Mouse (Mus musculus) intestine, embryonic 14.5 days (tissue): ENCODE results near the gene Ppp1cc. TPM values are rescaled to one million over a fixed set of nuclear protein-coding genes. Genes with fewer than 3 reads are reported as not detected.
"Not testable (repeated sequence)": the region's sequence is repeated elsewhere in the genome, so short reads cannot be mapped to it uniquely, and the experiment has no call there.

ENCODE experiments used
- ATAC-seq: fragments of 200-750 bp; cut with Nextera tagmentation; replicated peaks from 2 replicates; pipeline ENCODE4 v1.8.0; 2017; ENCODE audit warnings: low read depth, moderate number of reproducible peaks, moderate TSS enrichment, moderate library complexity; ENCODE audit not compliant: low FRiP score, low TSS enrichment
- DNase-seq: peaks from one replicate; pipeline ENCODE4 v3.0.0-alpha.2; 2018; ENCODE audit warnings: low spot score
- H3K27ac ChIP-seq: fragments of 300-500 bp; sonication (generic); 2 replicates; pipeline ENCODE4 v1.5.1; 2014; ENCODE audit warnings: low read depth, mild to moderate bottlenecking, control low read depth
- H3K27me3 ChIP-seq: fragments of 300-500 bp; sonication (generic); replicated peaks from 2 replicates; pipeline ENCODE4 v1.6.1; 2014; ENCODE audit warnings: low read length, control low read depth; ENCODE audit not compliant: control insufficient read depth, insufficient read depth
- H3K36me3 ChIP-seq: fragments of 300-500 bp; sonication (generic); 2 replicates; pipeline ENCODE4 v1.6.1; 2014; ENCODE audit warnings: low read length, control low read depth; ENCODE audit not compliant: control insufficient read depth, insufficient read depth
- H3K4me1 ChIP-seq: fragments of 300-500 bp; sonication (generic); replicated peaks from 2 replicates; pipeline ENCODE4 v1.6.1; 2014; ENCODE audit warnings: low read length, control low read depth, mixed read lengths; ENCODE audit not compliant: control insufficient read depth, insufficient read depth
- H3K4me2 ChIP-seq: fragments of 300-500 bp; sonication (generic); 2 replicates; pipeline ENCODE4 v1.6.1; 2014; ENCODE audit warnings: low read length
- H3K4me3 ChIP-seq: fragments of 300-500 bp; sonication (generic); 2 replicates; pipeline ENCODE4 v1.5.1; 2014; ENCODE audit warnings: low read depth, low read length, control low read depth, mixed read lengths
- H3K9ac ChIP-seq: fragments of 300-500 bp; sonication (generic); 2 replicates; pipeline ENCODE4 v1.6.1; 2014; ENCODE audit warnings: mild to moderate bottlenecking, low read length
- H3K9me3 ChIP-seq: fragments of 300-500 bp; sonication (generic); 2 replicates; pipeline ENCODE4 v1.6.1; 2016; ENCODE audit warnings: low read length, control low read depth; ENCODE audit not compliant: control insufficient read depth
- WGBS: fragments of 180-500 bp; shearing (Covaris S2); extraction: QIAGEN DNeasy Blood & Tissue Kit; methylation state at CpG from one replicate; pipeline ENCODE4 v1.1.7; 2014; 5-methylcytosine and 5-hydroxymethylcytosine counted together
- polyA plus RNA-seq: library from polyadenylated mRNA; unstranded; fragments of >200 nt; fragmentation: Nextera tagmentation; extraction: Ambion mirVana; gene quantifications from 2 replicates; pipeline ENCODE4 v1.2.1, GENCODE M21; 2014

The Ppp1cc gene
- polyA plus RNA-seq, 1 experiment from 2014 or later = 259 TPM

- peak; percentile 82 for ATAC-seq
- peak overlapping the region; percentile 61 for H3K4me2 ChIP-seq
- peaks cover 7% of the 10 kb centered on the region; the same call in 1 of the 2 replicates for H3K4me1 ChIP-seq
- H3K36me3 ChIP-seq = no peaks in the 10 kb centered on the region
- peak; percentile 82 for DNase-seq
- 5% methylated on average over 20 of the region's 21 CpGs for WGBS
- peak overlapping the region; percentile 42 for H3K9ac ChIP-seq
- peak overlapping the region; percentile 47; the same call in 1 of the 2 replicates for H3K27ac ChIP-seq
- no peaks in the 10 kb centered on the region for H3K27me3 ChIP-seq
- H3K9me3 ChIP-seq = no peaks in the 10 kb centered on the region
- peak overlapping the region; percentile 34 for H3K4me3 ChIP-seq
Observed at GRCm38 (mm10) chr5:122209591-122210368, 51.7 kb downstream of the Ppp1cc start.

- Histone ChIP-seq H3K36me3 (no peaks in the 10 kb centered on the region), H3K27me3 (no peaks in the 10 kb centered on the region), H3K9me3 (no peaks in the 10 kb centered on the region), H3K4me2 (no peak overlapping the region), H3K4me1 (peaks cover 7% of the 10 kb centered on the region; the same call in 1 of the 2 replicates), H3K9ac (no peak overlapping the region), H3K27ac (no peak overlapping the region), H3K4me3 (no peak overlapping the region)
- ATAC-seq (no peak), DNase-seq (no peak)
- WGBS = 89% methylated on average over 8 of the region's 8 CpGs
Observed at GRCm38 (mm10) chr5:122210890-122211289, 52.8 kb downstream of the Ppp1cc start.

GRCm38 (mm10) chr5:122212125-122212524 lies 54.0 kb downstream of the Ppp1cc start:
- Histone ChIP-seq H3K4me2 (no peak overlapping the region), H3K9me3 (no peaks in the 10 kb centered on the region), H3K27me3 (no peaks in the 10 kb centered on the region), H3K27ac (no peak overlapping the region), H3K4me3 (no peak overlapping the region), H3K9ac (no peak overlapping the region), H3K4me1 (peaks cover 7% of the 10 kb centered on the region; the same call in 1 of the 2 replicates), H3K36me3 (peaks cover 3% of the 10 kb centered on the region; the same call in 1 of the 2 replicates)
- DNase-seq (no peak), ATAC-seq (no peak)
- 87% methylated on average over 8 of the region's 8 CpGs for WGBS

GRCm38 (mm10) chr5:122212820-122213219 lies 54.7 kb downstream of the Ppp1cc start:
- H3K9me3 ChIP-seq, H3K4me3 ChIP-seq, H3K27ac ChIP-seq, DNase-seq, H3K27me3 ChIP-seq, H3K9ac ChIP-seq, H3K4me1 ChIP-seq, ATAC-seq, H3K36me3 ChIP-seq, H3K4me2 ChIP-seq: not testable (repeated sequence)
- 96% methylated on average over 1 of the region's 1 CpGs for WGBS

GRCm38 (mm10) chr5:122213861-122214260 lies 55.8 kb downstream of the Ppp1cc start:
- H3K4me1 ChIP-seq = peaks cover 6% of the 10 kb centered on the region; the same call in 1 of the 2 replicates
- no peak overlapping the region for H3K4me2 ChIP-seq
- no peak overlapping the region for H3K9ac ChIP-seq
- ATAC-seq (no peak), DNase-seq (no peak)
- 93% methylated on average over 6 of the region's 6 CpGs for WGBS
- H3K9me3 ChIP-seq = no peaks in the 10 kb centered on the region
- no peak overlapping the region for H3K4me3 ChIP-seq
- H3K27ac ChIP-seq = no peak overlapping the region
- peaks cover 3% of the 10 kb centered on the region; the same call in 1 of the 2 replicates for H3K36me3 ChIP-seq
- H3K27me3 ChIP-seq = no peaks in the 10 kb centered on the region

GRCm38 (mm10) chr5:122217636-122218035 lies 59.6 kb downstream of the Ppp1cc start:
- H3K27ac ChIP-seq = no peak overlapping the region
- no peaks in the 10 kb centered on the region for H3K27me3 ChIP-seq
- peaks cover 3% of the 10 kb centered on the region; the same call in 1 of the 2 replicates for H3K36me3 ChIP-seq
- ATAC-seq (no peak), DNase-seq (no peak)
- H3K9ac ChIP-seq = no peak overlapping the region
- no peak overlapping the region for H3K4me2 ChIP-seq
- no peaks in the 10 kb centered on the region for H3K9me3 ChIP-seq
- 92% methylated on average over 6 of the region's 6 CpGs for WGBS
- no peaks in the 10 kb centered on the region for H3K4me1 ChIP-seq
- H3K4me3 ChIP-seq = no peak overlapping the region

GRCm38 (mm10) chr5:122218109-122218905 lies 60.2 kb downstream of the Ppp1cc start:
- Histone ChIP-seq H3K27ac (no peak overlapping the region), H3K4me2 (no peak overlapping the region), H3K4me1 (no peaks in the 10 kb centered on the region), H3K9ac (no peak overlapping the region), H3K4me3 (no peak overlapping the region), H3K27me3 (no peaks in the 10 kb centered on the region), H3K9me3 (no peaks in the 10 kb centered on the region), H3K36me3 (peaks cover 3% of the 10 kb centered on the region; the same call in 1 of the 2 replicates)
- DNase-seq (no peak), ATAC-seq (no peak)
- 82% methylated on average over 12 of the region's 12 CpGs for WGBS

GRCm38 (mm10) chr5:122218928-122219327 lies 60.9 kb downstream of the Ppp1cc start:
- no peak overlapping the region for H3K4me2 ChIP-seq
- H3K27me3 ChIP-seq = no peaks in the 10 kb centered on the region
- DNase-seq = no peak
- H3K9me3 ChIP-seq = no peaks in the 10 kb centered on the region
- H3K27ac ChIP-seq = no peak overlapping the region
- no peak for ATAC-seq
- H3K4me1 ChIP-seq = no peaks in the 10 kb centered on the region
- 87% methylated on average over 7 of the region's 7 CpGs for WGBS
- no peak overlapping the region for H3K4me3 ChIP-seq
- H3K36me3 ChIP-seq = peaks cover 3% of the 10 kb centered on the region; the same call in 1 of the 2 replicates
- H3K9ac ChIP-seq = no peak overlapping the region
